Mouse (Mus musculus): ENCODE data around the gene Tecpr1. TPM values are rescaled to one million over a fixed set of nuclear protein-coding genes. Genes with fewer than 3 reads are reported as not detected.

Tecpr1 gene
- polyA plus RNA-seq, 1 experiment = 78.4 TPM

- Histone ChIP-seq H3K4me3 (ENCODE audit: insufficient read depth, low read length) (no peak overlapping the region), H3K4me1 (ENCODE audit: control insufficient read depth, insufficient read depth, low read length) (no peaks in the 10 kb centered on the region), H3K27ac (ENCODE audit: insufficient read depth, low read length) (no peak overlapping the region)
- no peak for TF ChIP-seq CTCF (IDR thresholded peaks at IDR 0.05; ENCODE audit: extremely low read depth, insufficient read depth, low read length)
- no peak for TF ChIP-seq POLR2A (IDR thresholded peaks at IDR 0.05; ENCODE audit: extremely low read depth, insufficient read depth, low read length)
These were observed 38.9 kb downstream of the Tecpr1 start for GRCm38 (mm10) chr5:144184350-144185045.

- Histone ChIP-seq H3K4me3 (ENCODE audit: insufficient read depth, low read length) (no peak overlapping the region), H3K4me1 (ENCODE audit: control insufficient read depth, insufficient read depth, low read length) (no peaks in the 10 kb centered on the region), H3K27ac (ENCODE audit: insufficient read depth, low read length) (no peak overlapping the region)
- TF ChIP-seq POLR2A (IDR thresholded peaks at IDR 0.05; ENCODE audit: extremely low read depth, insufficient read depth, low read length) = no peak
- TF ChIP-seq CTCF (IDR thresholded peaks at IDR 0.05; ENCODE audit: extremely low read depth, insufficient read depth, low read length) = no peak
These were observed 39.6 kb downstream of the Tecpr1 start for GRCm38 (mm10) chr5:144183647-144184335.

GRCm38 (mm10) chr5:144183248-144183559, 40.2 kb downstream of the Tecpr1 start:
- TF ChIP-seq CTCF (IDR thresholded peaks at IDR 0.05; ENCODE audit: extremely low read depth, insufficient read depth, low read length) = no peak
- TF ChIP-seq POLR2A (IDR thresholded peaks at IDR 0.05; ENCODE audit: extremely low read depth, insufficient read depth, low read length) = no peak
- Histone ChIP-seq H3K27ac (ENCODE audit: insufficient read depth, low read length) (no peak overlapping the region), H3K4me1 (ENCODE audit: control insufficient read depth, insufficient read depth, low read length) (no peaks in the 10 kb centered on the region), H3K4me3 (ENCODE audit: insufficient read depth, low read length) (no peak overlapping the region)

DNA sequence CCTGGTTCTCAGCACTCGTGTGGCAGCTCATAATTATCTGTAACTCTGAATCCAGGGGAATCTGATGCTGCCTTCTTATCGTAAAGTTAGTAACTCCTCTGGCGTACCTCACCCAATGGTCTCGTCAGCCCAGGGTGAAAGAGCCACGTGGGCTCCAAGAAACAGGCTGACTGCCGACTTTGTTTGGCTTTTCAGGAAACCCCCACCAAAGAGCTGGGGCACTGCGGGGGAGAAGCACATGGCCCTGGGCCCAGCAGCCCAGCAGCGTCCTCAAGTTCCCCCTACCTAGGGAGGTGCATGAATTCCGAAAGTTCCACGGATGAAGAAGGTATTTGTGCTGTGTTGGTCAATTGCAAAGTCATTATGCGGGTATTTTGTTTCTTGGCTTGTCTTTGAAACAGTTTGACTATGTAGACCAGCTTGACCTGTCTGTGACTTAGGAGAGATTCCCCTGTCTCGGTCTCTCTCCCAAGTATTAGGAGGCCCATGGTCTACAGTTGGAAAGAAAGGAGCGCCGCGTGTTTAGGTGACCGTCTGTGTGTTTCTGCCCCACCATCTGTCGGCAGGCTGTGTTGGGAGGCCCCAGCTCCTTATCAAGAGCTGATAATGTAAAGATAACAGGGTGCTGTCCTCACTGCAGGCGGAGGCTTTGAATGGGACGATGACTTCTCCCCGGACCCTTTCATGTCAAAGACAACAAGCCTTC, 40.7 kb downstream of the Tecpr1 start:
- no peak overlapping the region for H3K4me3 ChIP-seq (ENCODE audit: insufficient read depth, low read length)

DNA sequence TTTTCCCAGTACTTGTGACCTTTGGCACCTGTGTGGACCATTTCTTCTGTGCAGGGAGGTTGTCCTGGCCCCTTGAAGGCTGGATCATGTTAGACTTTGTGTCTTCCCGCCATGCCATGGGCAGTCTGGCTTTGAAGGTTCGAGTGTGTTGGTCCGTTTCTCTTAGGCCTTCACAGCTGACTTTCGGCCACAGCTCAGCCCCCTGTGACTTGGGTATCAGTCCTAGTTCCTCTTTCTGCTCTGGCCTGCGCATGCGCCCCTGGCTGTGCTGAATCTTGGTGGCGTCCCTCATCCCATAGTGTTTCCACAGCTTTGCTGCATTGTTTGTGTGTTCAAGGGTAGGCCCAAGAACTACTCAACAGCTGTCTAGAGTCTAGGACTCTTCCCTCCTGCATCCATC, 42.2 kb downstream of the Tecpr1 start:
- TF ChIP-seq CTCF (IDR thresholded peaks at IDR 0.05; ENCODE audit: extremely low read depth, insufficient read depth, low read length) (no peak), POLR2A (IDR thresholded peaks at IDR 0.05; ENCODE audit: extremely low read depth, insufficient read depth, low read length) (no peak)
- no peaks in the 10 kb centered on the region for H3K4me1 ChIP-seq (ENCODE audit: control insufficient read depth, insufficient read depth, low read length)
- H3K4me3 ChIP-seq (ENCODE audit: insufficient read depth, low read length) = no peak overlapping the region
- H3K27ac ChIP-seq (ENCODE audit: insufficient read depth, low read length) = no peak overlapping the region

More for the DNA sequence above, 40.7 kb downstream of the Tecpr1 start:
- H3K4me1 ChIP-seq (ENCODE audit: control insufficient read depth, insufficient read depth, low read length) = no peaks in the 10 kb centered on the region
- TF ChIP-seq POLR2A (IDR thresholded peaks at IDR 0.05; ENCODE audit: extremely low read depth, insufficient read depth, low read length) = no peak
- no peak for TF ChIP-seq CTCF (IDR thresholded peaks at IDR 0.05; ENCODE audit: extremely low read depth, insufficient read depth, low read length)
- no peak overlapping the region for H3K27ac ChIP-seq (ENCODE audit: insufficient read depth, low read length)

- Histone ChIP-seq H3K4me1 (ENCODE audit: control insufficient read depth, insufficient read depth, low read length) (no peaks in the 10 kb centered on the region), H3K27ac (ENCODE audit: insufficient read depth, low read length) (no peak overlapping the region), H3K4me3 (ENCODE audit: insufficient read depth, low read length) (no peak overlapping the region)
- no peak for TF ChIP-seq POLR2A (IDR thresholded peaks at IDR 0.05; ENCODE audit: extremely low read depth, insufficient read depth, low read length)
- TF ChIP-seq CTCF (IDR thresholded peaks at IDR 0.05; ENCODE audit: extremely low read depth, insufficient read depth, low read length) = no peak
These were observed 45.2 kb downstream of the Tecpr1 start for GRCm38 (mm10) chr5:144178216-144178615.

DNA sequence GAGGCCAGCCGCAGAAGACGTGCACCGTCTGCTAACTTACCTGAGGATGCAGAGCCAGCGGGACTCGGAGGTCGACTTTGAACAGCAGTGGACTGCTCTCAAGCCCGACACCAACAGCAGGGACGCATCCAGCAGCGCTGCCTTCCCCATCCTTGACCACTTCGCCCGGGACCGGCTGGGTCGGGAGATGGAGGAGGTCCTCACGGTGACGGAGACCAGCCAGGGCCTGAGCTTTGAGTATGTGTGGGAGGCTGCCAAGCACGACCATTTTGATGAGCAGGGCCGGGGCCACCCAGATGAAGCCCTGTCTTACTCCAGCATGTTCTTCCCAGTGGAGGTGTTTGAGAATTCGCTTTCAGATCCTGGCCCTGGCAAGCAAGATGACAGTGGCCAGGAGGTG, 49.8 kb downstream of the Tecpr1 start:
- TF ChIP-seq CTCF (IDR thresholded peaks at IDR 0.05; ENCODE audit: extremely low read depth, insufficient read depth, low read length) (no peak), POLR2A (IDR thresholded peaks at IDR 0.05; ENCODE audit: extremely low read depth, insufficient read depth, low read length) (no peak)

DNA sequence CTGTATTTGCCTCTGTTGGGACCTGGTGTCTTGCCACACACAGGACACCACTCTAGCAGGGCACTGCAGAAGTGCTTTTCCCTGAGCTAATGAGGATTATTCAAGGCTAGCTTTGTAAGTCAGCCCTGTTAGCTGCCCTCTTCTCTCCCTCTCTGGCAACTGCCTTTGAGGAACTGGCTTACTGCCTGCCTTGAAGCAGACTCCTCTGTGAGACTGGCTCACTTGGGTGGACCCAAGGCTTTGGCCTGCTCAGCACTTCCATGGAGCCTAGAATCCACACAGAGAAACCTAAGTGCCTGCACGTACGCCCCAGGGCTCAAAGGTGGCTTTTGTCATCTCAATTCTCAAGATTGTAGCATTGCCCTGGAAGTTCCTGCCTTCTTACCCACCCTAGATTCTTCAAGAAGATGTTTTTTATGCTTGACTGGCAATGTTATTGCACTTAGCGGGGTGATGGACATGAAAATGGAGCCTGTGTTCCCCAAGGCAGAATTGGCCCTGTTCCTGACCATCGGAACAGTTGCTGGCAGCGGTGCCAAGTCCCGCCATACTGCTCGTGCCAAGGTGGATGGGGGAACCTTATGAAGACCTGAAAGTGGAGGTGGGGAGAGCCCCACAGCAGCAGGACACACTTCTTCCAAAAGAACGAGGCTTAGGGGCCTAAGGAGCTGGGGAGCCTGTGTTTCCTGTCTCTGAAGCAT, 54.0 kb downstream of the Tecpr1 start:
- H3K4me3 ChIP-seq (ENCODE audit: insufficient read depth, low read length) = no peak overlapping the region
- H3K27ac ChIP-seq (ENCODE audit: insufficient read depth, low read length) = peak overlapping the region; percentile 3; the same call in 1 of the 2 replicates
- no peak for TF ChIP-seq CTCF (IDR thresholded peaks at IDR 0.05; ENCODE audit: extremely low read depth, insufficient read depth, low read length)
- no peak for TF ChIP-seq POLR2A (IDR thresholded peaks at IDR 0.05; ENCODE audit: extremely low read depth, insufficient read depth, low read length)
- peaks cover 7% of the 10 kb centered on the region for H3K4me1 ChIP-seq (ENCODE audit: control insufficient read depth, insufficient read depth, low read length)

More for the DNA sequence above, 49.8 kb downstream of the Tecpr1 start:
- no peak overlapping the region for H3K27ac ChIP-seq (ENCODE audit: insufficient read depth, low read length)
- H3K4me3 ChIP-seq (ENCODE audit: insufficient read depth, low read length) = no peak overlapping the region
- H3K4me1 ChIP-seq (ENCODE audit: control insufficient read depth, insufficient read depth, low read length) = no peaks in the 10 kb centered on the region; the same call in 1 of the 2 replicates

GRCm38 (mm10) chr5:144165756-144166155, 57.7 kb downstream of the Tecpr1 start:
- H3K27ac ChIP-seq (ENCODE audit: insufficient read depth, low read length) = no peak overlapping the region
- no peak overlapping the region for H3K4me3 ChIP-seq (ENCODE audit: insufficient read depth, low read length)
- TF ChIP-seq CTCF (IDR thresholded peaks at IDR 0.05; ENCODE audit: extremely low read depth, insufficient read depth, low read length) (no peak), POLR2A (IDR thresholded peaks at IDR 0.05; ENCODE audit: extremely low read depth, insufficient read depth, low read length) (no peak)
- H3K4me1 ChIP-seq (ENCODE audit: control insufficient read depth, insufficient read depth, low read length) = peaks cover 11% of the 10 kb centered on the region
